Mouse (Mus musculus): ENCODE measurements around the gene Gse1.

DNA sequence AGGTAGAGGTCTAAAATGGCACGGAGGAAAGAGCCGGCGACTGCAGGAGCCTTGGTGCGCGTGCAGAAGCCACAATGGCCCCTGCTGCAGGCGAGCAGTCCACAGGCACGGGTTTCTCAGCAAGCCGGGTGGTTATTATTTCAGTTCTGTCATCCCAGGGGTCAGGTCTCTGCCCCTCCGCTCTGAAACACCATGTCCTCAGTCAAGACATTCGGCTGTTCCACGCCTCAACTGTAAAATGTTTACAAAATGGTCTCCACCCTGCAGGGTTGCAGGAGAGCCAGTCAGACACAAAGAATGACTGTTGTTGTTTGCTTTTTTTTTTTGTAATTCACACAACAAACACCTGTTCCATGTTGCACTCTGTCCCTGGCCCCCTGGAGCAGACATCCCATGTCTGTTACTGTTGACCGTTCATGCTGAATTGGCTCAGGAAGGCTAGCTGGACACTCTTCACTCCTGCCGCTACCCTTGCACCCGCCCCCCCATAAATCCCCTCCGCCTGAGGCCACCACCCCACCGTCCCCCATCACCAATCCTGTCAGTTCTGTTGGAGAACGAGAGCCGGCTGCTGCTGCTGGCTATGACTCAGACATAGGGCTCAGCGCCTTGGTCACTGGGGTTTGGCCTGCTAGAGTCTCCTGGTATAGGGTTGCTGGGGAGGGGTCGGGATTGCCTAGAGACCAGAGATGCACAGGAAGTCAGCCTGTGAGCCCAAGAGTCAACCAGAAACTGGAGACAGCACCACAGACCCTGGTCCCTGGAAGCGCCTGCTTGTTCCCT lies 33.3 kb downstream of the Gse1 start:
- no peak for TF ChIP-seq CTCF (IDR thresholded peaks at IDR 0.05; ENCODE audit: borderline replicate concordance, extremely low read depth, insufficient read depth, insufficient read length)
- TF ChIP-seq POLR2A (IDR thresholded peaks at IDR 0.05; ENCODE audit: borderline replicate concordance, extremely low read depth, insufficient read depth, insufficient read length, poor library complexity, severe bottlenecking): no peak

Measured in brain, embryonic 14.5 days (tissue).